Mouse (Mus musculus): ENCODE data around the gene Cldn20.

DNA sequence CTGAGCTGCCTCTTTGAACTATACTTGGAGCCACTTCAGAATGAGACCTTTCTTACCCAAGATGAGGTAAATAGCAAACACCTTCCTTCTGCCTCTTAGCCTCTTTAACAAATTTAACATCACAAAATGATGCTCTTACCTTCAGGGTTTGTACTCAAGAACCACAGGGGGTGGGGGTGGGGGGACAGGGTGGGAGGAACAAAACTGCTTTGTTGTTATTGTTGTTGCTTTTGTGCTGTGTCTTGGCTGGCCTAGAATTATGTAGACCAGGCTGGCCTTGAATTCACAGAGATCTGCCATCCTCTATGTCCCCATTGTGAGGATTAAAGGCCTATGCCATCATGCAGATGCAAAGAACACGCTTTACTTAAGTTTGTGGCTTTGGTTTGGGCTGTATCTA, 26.6 kb upstream of the Cldn20 start:
- TF ChIP-seq CTCF (IDR thresholded peaks at IDR 0.05; ENCODE audit: low read depth, low read length) (no peak), POLR2A (IDR thresholded peaks at IDR 0.05; ENCODE audit: borderline replicate concordance, low read depth, low read length) (no peak)
